In the genomic region with DNA sequence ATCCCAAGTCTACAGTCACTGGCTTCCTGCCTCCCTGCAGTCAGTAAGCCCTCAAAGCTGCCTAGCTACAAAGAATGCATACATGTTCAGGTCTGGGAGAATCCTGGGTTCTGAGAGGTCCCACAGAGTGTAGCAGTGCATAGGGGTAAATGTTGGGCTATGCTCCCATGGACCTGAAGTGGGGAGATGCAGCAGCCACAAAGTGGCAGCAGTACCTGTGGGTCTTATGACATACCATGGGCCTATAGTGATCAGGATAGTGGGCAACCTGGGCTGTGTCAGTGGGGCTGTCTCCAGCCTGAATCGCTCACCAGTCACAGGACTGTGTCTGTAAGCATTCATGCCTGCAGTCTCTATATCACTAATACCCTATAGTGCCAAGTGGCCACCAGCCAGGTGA, we compare ENCODE assay signal across 8 mouse cellular contexts. TPM values are rescaled to one million over a fixed set of nuclear protein-coding genes. Genes with fewer than 3 reads are reported as not detected.
DNase-seq lines count a peak whose midpoint lies in the region; ATAC-seq and TF ChIP-seq lines count a peak whose summit lies in the region.

A gene (plus strand): TSS at position 301 of the 400 bp plus-strand sequence.

- WGBS in kidney, postnatal 0 days: 83% methylated on average over 1 of the region's 1 CpGs
- WGBS in large intestine, adult 2 months: 90% methylated on average over 1 of the region's 1 CpGs
- WGBS in midbrain, embryonic 14.5 days: 83% methylated on average over 1 of the region's 1 CpGs

- no peak within 1 kb of the TSS for H3K4me2 ChIP-seq in kidney, postnatal 0 days (ENCODE audit: low read length)
- H3K4me2 ChIP-seq in midbrain, embryonic 14.5 days (ENCODE audit: low read length): no peak within 1 kb of the TSS

- no peaks in the 10 kb centered on the region for H3K9me3 ChIP-seq in kidney, postnatal 0 days (replicated peaks; ENCODE audit: low read length)
- no peaks in the 10 kb centered on the region for H3K9me3 ChIP-seq in midbrain, embryonic 14.5 days (ENCODE audit: control insufficient read depth, low read length)

- no peak for ATAC-seq in kidney, postnatal 0 days (replicated peaks; ENCODE audit: low FRiP score, low read depth)
- no peak for ATAC-seq in midbrain, embryonic 14.5 days (ENCODE audit: low FRiP score, low TSS enrichment)

- TF ChIP-seq CTCF in kidney, postnatal 0 days (IDR thresholded peaks at IDR 0.05; ENCODE audit: low read depth): no peak

- H3K36me3 ChIP-seq in kidney, postnatal 0 days (ENCODE audit: insufficient read depth, low read length): no peaks in the 10 kb centered on the region
- no peaks in the 10 kb centered on the region for H3K36me3 ChIP-seq in midbrain, embryonic 14.5 days (ENCODE audit: control insufficient read depth, insufficient read depth, low read length)

- no peak for DNase-seq in kidney, postnatal 0 days (ENCODE audit: low spot score)
- DNase-seq in kidney, postnatal 14 days: no peak
- DNase-seq in adrenal gland, postnatal 36 days: no peak
- DNase-seq in gastrocnemius, postnatal 4 days (ENCODE audit: low spot score in 2 of 2): no peak
- DNase-seq in large intestine, adult 2 months (ENCODE audit: low read depth, low spot score): no peak
- no peak for DNase-seq in midbrain, embryonic 14.5 days
- DNase-seq in adipocyte (ENCODE audit: low spot score): no peak
- DNase-seq in testis, postnatal 10 days (ENCODE audit: low spot score): no peak

- H3K4me3 ChIP-seq in kidney, postnatal 0 days (replicated peaks; ENCODE audit: low read depth, low read length): no peak within 1 kb of the TSS
- H3K4me3 ChIP-seq in midbrain, embryonic 14.5 days (replicated peaks; ENCODE audit: low read depth, low read length): no peak within 1 kb of the TSS

- no peak within 1 kb of the TSS for H3K9ac ChIP-seq in kidney, postnatal 0 days (ENCODE audit: low read depth, low read length)
- H3K9ac ChIP-seq in midbrain, embryonic 14.5 days (replicated peaks; ENCODE audit: low read length): no peak within 1 kb of the TSS

- H3K27me3 ChIP-seq in kidney, postnatal 0 days (ENCODE audit: insufficient read depth, low read length): no peaks in the 10 kb centered on the region
- H3K27me3 ChIP-seq in midbrain, embryonic 14.5 days (ENCODE audit: control insufficient read depth, insufficient read depth, low read length): no peaks in the 10 kb centered on the region

- 0 out of 2 replicates have a peak, but pooled peaks cover 4% of the 10 kb centered on the region for H3K4me1 ChIP-seq in kidney, postnatal 0 days (replicated peaks; ENCODE audit: insufficient read depth, low read length)
- no peaks in the 10 kb centered on the region for H3K4me1 ChIP-seq in midbrain, embryonic 14.5 days (ENCODE audit: control insufficient read depth, insufficient read depth, low read length)

- peak within 1 kb of the TSS; percentile 85 for H3K27ac ChIP-seq in kidney, postnatal 0 days
- H3K27ac ChIP-seq in midbrain, embryonic 14.5 days (replicated peaks; ENCODE audit: low read depth, low read length): no peak within 1 kb of the TSS

RNA-seq across cellular contexts. Expression of the gene that starts here (rescaled TPM):
- 199 and 211 TPM in 2 replicates for polyA plus RNA-seq in kidney, postnatal 0 days (2015; fragmentation: Nextera tagmentation; extraction: Ambion mirVana)
- total RNA-seq in adrenal gland, postnatal 36 days (2021): 100 to 1,000 TPM in 1 of 2 experiments, 10 to 100 TPM in 1; 86.2 to 127 TPM
- total RNA-seq in gastrocnemius, postnatal 4 days (2021): 100 to 1,000 TPM; 132 to 141 TPM
- polyA plus RNA-seq in large intestine, adult 2 months (2012; rRNA removed): 78.2 and 80.4 TPM in 2 replicates
- polyA plus RNA-seq in midbrain, embryonic 14.5 days (2014; fragmentation: Nextera tagmentation; extraction: Ambion mirVana): 36.7 and 51.1 TPM in 2 replicates
